Mouse (Mus musculus) MEL (cell line): ENCODE data around the gene Tmco2. TPM values are rescaled to one million over a fixed set of nuclear protein-coding genes. Genes with fewer than 3 reads are reported as not detected.

Experiments used
- DNase-seq: peaks from one replicate; pipeline ENCODE4 v3.0.0; 2011; ENCODE audit warnings: low read depth, low spot score
- H3K27ac ChIP-seq: 2 replicates; pipeline ENCODE4 v1.5.1; 2012; ENCODE audit warnings: low read depth, mild to moderate bottlenecking, control low read depth, low read length, moderate library complexity; ENCODE audit not compliant: control insufficient read depth
- H3K27me3 ChIP-seq, 2 experiments: fragments of 150-350 bp in 1 of 2; sonication (generic) in 1 of 2; 2 replicates each; pipeline ENCODE4 v1.6.1; 2012; ENCODE audit warnings: low read length in 2 of 2, mild to moderate bottlenecking in 2 of 2, improper control_type of control experiment in 1 of 2, moderate library complexity in 1 of 2; ENCODE audit not compliant: insufficient read depth in 2 of 2, control insufficient read depth in 1 of 2
- H3K36me3 ChIP-seq, 2 experiments: 2 replicates each; pipeline ENCODE4 v1.6.1; 2012 to 2014; ENCODE audit warnings: low read length in 2 of 2, improper control_type of control experiment in 1 of 2, inconsistent platforms in 1 of 2, mild to moderate bottlenecking in 1 of 2; ENCODE audit not compliant: insufficient read depth in 2 of 2, control insufficient read depth in 1 of 2
- H3K4me1 ChIP-seq, 2 experiments: fragments of 150-350 bp in 1 of 2; sonication (generic) in 1 of 2; 2 replicates each; pipeline ENCODE4 v1.6.1; 2012; ENCODE audit warnings: low read length in 2 of 2, improper control_type of control experiment in 1 of 2, mild to moderate bottlenecking in 1 of 2; ENCODE audit not compliant: insufficient read depth in 2 of 2, control insufficient read depth in 1 of 2
- H3K4me3 ChIP-seq, 2 experiments: fragments of 150-350 bp in 1 of 2; sonication (generic) in 1 of 2; 2 replicates each; pipeline ENCODE4 v1.5.1; 2012; ENCODE audit warnings: low read depth in 2 of 2, low read length in 2 of 2, mild to moderate bottlenecking in 2 of 2, moderate library complexity in 2 of 2, control low read depth in 1 of 2, improper control_type of control experiment in 1 of 2; ENCODE audit not compliant: control insufficient read depth in 1 of 2, insufficient read depth in 1 of 2
- H3K79me2 ChIP-seq: 2 replicates; pipeline ENCODE4 v1.6.1; 2012; ENCODE audit warnings: mild to moderate bottlenecking, low read length, moderate library complexity; ENCODE audit not compliant: control insufficient read depth, poor library complexity, insufficient read depth
- H3K9ac ChIP-seq: 2 replicates; pipeline ENCODE4 v1.6.1; 2012; ENCODE audit warnings: low read depth, mild to moderate bottlenecking, control low read depth, low read length, moderate library complexity; ENCODE audit not compliant: control insufficient read depth, poor library complexity, severe bottlenecking
- H3K9me3 ChIP-seq: fragments of 150-350 bp; sonication (generic); replicated peaks from 2 replicates; pipeline ENCODE4 v1.6.1; 2012; ENCODE audit warnings: mild to moderate bottlenecking, low read length, improper control_type of control experiment, moderate library complexity; ENCODE audit not compliant: insufficient read depth
- BHLHE40 ChIP-seq: IDR thresholded peaks from 2 replicates; pipeline ENCODE4 v1.6.1; 2012; ENCODE audit warnings: low read depth, mild to moderate bottlenecking, inconsistent platforms, low read length, improper control_type of control experiment, borderline replicate concordance
- CHD1 ChIP-seq: IDR thresholded peaks from 2 replicates; pipeline ENCODE4 v1.6.1; 2012; ENCODE audit warnings: low read depth, mild to moderate bottlenecking, inconsistent platforms, low read length, improper control_type of control experiment
- ELF1 ChIP-seq: IDR thresholded peaks from 2 replicates; pipeline ENCODE4 v1.6.1; 2014; ENCODE audit warnings: low read depth, mild to moderate bottlenecking, inconsistent platforms, low read length, improper control_type of control experiment, moderate library complexity
- ETS1 ChIP-seq: IDR thresholded peaks from 2 replicates; pipeline ENCODE4 v1.6.1; 2012; ENCODE audit warnings: low read depth, mild to moderate bottlenecking, inconsistent platforms, low read length, improper control_type of control experiment, moderate library complexity
- GABPA ChIP-seq: IDR thresholded peaks from 2 replicates; pipeline ENCODE4 v1.6.1; 2012; ENCODE audit warnings: low read depth, mild to moderate bottlenecking, inconsistent platforms, low read length, improper control_type of control experiment, moderate library complexity
- GATA1 ChIP-seq: IDR thresholded peaks from 2 replicates; pipeline ENCODE4 v1.6.1; 2011; ENCODE audit warnings: low read depth, low read length, improper control_type of control experiment
- JUND ChIP-seq: IDR thresholded peaks from 2 replicates; pipeline ENCODE4 v1.6.1; 2011; ENCODE audit warnings: low read depth, mild to moderate bottlenecking, improper control_type of control experiment, low read length
- MAZ ChIP-seq: IDR thresholded peaks from 2 replicates; pipeline ENCODE4 v1.6.1; 2012; ENCODE audit warnings: low read depth, mild to moderate bottlenecking, inconsistent platforms, low read length, improper control_type of control experiment
- MEF2A ChIP-seq: IDR thresholded peaks from 2 replicates; pipeline ENCODE4 v1.6.1; 2014; ENCODE audit warnings: low read depth, mild to moderate bottlenecking, inconsistent platforms, low read length, improper control_type of control experiment; ENCODE audit not compliant: poor library complexity, insufficient replicate concordance, severe bottlenecking; ENCODE audit errors: extremely low read depth
- MXI1 ChIP-seq: IDR thresholded peaks from 2 replicates; pipeline ENCODE4 v1.6.1; 2011; ENCODE audit warnings: mild to moderate bottlenecking, low read depth, low read length, improper control_type of control experiment
- MYC ChIP-seq: IDR thresholded peaks from 2 replicates; pipeline ENCODE4 v1.6.1; 2011; ENCODE audit warnings: low read depth, mild to moderate bottlenecking, low read length, improper control_type of control experiment, moderate library complexity
- NELFE ChIP-seq: IDR thresholded peaks from 2 replicates; pipeline ENCODE4 v1.6.1; 2011; ENCODE audit warnings: low read depth, low read length, improper control_type of control experiment
- POLR2AphosphoS2 ChIP-seq: IDR thresholded peaks from 2 replicates; pipeline ENCODE4 v1.6.1; 2011; ENCODE audit warnings: low read length, improper control_type of control experiment
- POLR2AphosphoS5 ChIP-seq: IDR thresholded peaks from 2 replicates; pipeline ENCODE4 v1.6.1; 2012; ENCODE audit warnings: low read depth, borderline replicate concordance, mild to moderate bottlenecking, inconsistent platforms, low read length, moderate library complexity, mixed read lengths
- RAD21 ChIP-seq: IDR thresholded peaks from 2 replicates; pipeline ENCODE4 v1.6.1; 2011; ENCODE audit warnings: mild to moderate bottlenecking, low read depth, low read length, improper control_type of control experiment
- RCOR1 ChIP-seq: IDR thresholded peaks from 2 replicates; pipeline ENCODE4 v1.6.1; 2012; ENCODE audit warnings: low read depth, mild to moderate bottlenecking, inconsistent platforms, low read length, improper control_type of control experiment
- SIN3A ChIP-seq: IDR thresholded peaks from 2 replicates; pipeline ENCODE4 v1.6.1; 2012; ENCODE audit warnings: low read length, improper control_type of control experiment, inconsistent platforms
- SMC3 ChIP-seq: IDR thresholded peaks from 2 replicates; pipeline ENCODE4 v1.6.1; 2011; ENCODE audit warnings: low read depth, low read length, improper control_type of control experiment
- TAL1 ChIP-seq: IDR thresholded peaks from 2 replicates; pipeline ENCODE4 v1.6.1; 2012; ENCODE audit warnings: mild to moderate bottlenecking, inconsistent platforms, low read length, moderate library complexity, mixed read lengths
- TBP ChIP-seq: IDR thresholded peaks from 2 replicates; pipeline ENCODE4 v1.8.0; 2011; ENCODE audit warnings: low read depth, low read length, improper control_type of control experiment
- TCF12 ChIP-seq: IDR thresholded peaks from 2 replicates; pipeline ENCODE4 v1.6.1; 2014; ENCODE audit warnings: low read depth, mild to moderate bottlenecking, inconsistent platforms, low read length, improper control_type of control experiment, moderate library complexity
- USF2 ChIP-seq, 2 experiments: IDR thresholded peaks; 2 replicates each; pipeline ENCODE4 v1.6.1; 2011 to 2012; ENCODE audit warnings: improper control_type of control experiment in 2 of 2, low read length in 2 of 2, borderline replicate concordance in 1 of 2, inconsistent platforms in 1 of 2, low read depth in 1 of 2, mild to moderate bottlenecking in 1 of 2; ENCODE audit not compliant: insufficient read depth in 1 of 2
- ZC3H11A ChIP-seq: IDR thresholded peaks from 2 replicates; pipeline ENCODE4 v1.6.1; 2012; ENCODE audit warnings: low read depth, mild to moderate bottlenecking, inconsistent platforms, low read length, improper control_type of control experiment
- ZNF384 ChIP-seq: IDR thresholded peaks from 2 replicates; pipeline ENCODE4 v1.6.1; 2012; ENCODE audit warnings: low read depth, mild to moderate bottlenecking, inconsistent platforms, low read length, improper control_type of control experiment
- polyA plus RNA-seq, 2 experiments: library from polyadenylated mRNA; stranded (reverse) in 1 of 2; unstranded in 1 of 2; fragments of >175 nt in 1 of 2; fragments of >200 nt in 1 of 2; gene quantifications; 2 replicates each; pipeline versions ENCODE4 v1.2.1 to v1.2.4; 2012; ENCODE audit warnings: low replicate concordance in 2 of 2, low read depth in 1 of 2; ENCODE audit not compliant: insufficient read length in 2 of 2, insufficient read depth in 1 of 2, missing spikeins in 1 of 2
- total RNA-seq: library from RNA; depleted of rRNA; stranded (reverse); fragments of 300-350 nt; gene quantifications from 2 replicates; pipeline ENCODE4 v1.2.3, GENCODE M21; 2012

Tmco2 gene
- total and polyA plus RNA-seq, 3 experiments: not detected

GRCm38 (mm10) chr4:121090211-121090610 lies 18.8 kb downstream of the Tmco2 start:
- TF ChIP-seq ZC3H11A: no peak
- no peak for TF ChIP-seq MEF2A
- TF ChIP-seq NELFE: no peak
- TF ChIP-seq POLR2AphosphoS5: no peak
- TF ChIP-seq TBP: no peak
- no peak for TF ChIP-seq USF2 (IDR thresholded peaks at IDR 0.05; ENCODE audit: borderline replicate concordance in 1 of 2, insufficient read depth in 1 of 2, low read depth in 1 of 2, low read length in 2 of 2)
- TF ChIP-seq ETS1: no peak
- TF ChIP-seq MAZ: no peak
- TF ChIP-seq SMC3: no peak
- Histone ChIP-seq H3K27me3 (no peaks in the 10 kb centered on the region), H3K4me1 (no peaks in the 10 kb centered on the region), H3K4me3 (no peak overlapping the region), H3K9me3 (no peaks in the 10 kb centered on the region), H3K27ac (no peak overlapping the region), H3K36me3 (peaks cover 0 to 15% of the 10 kb centered on the region in 2 experiments; a peak in 2 of 4 replicates), H3K9ac (no peak overlapping the region), H3K79me2 (peaks cover 4% of the 10 kb centered on the region; the same call in 1 of the 2 replicates)
- DNase-seq: no peak

- Histone ChIP-seq H3K27ac (no peak overlapping the region), H3K4me3 (no peak overlapping the region), H3K36me3 (peaks cover 0 to 19% of the 10 kb centered on the region in 2 experiments; a peak in 2 of 4 replicates), H3K9me3 (no peaks in the 10 kb centered on the region), H3K27me3 (no peaks in the 10 kb centered on the region), H3K79me2 (peaks cover 1% of the 10 kb centered on the region; the same call in 1 of the 2 replicates), H3K4me1 (no peaks in the 10 kb centered on the region), H3K9ac (no peak overlapping the region)
- no peak for TF ChIP-seq TCF12
- no peak for TF ChIP-seq MYC
- TF ChIP-seq RAD21: no peak
- TF ChIP-seq RCOR1: no peak
- no peak for TF ChIP-seq BHLHE40
- no peak for TF ChIP-seq CHD1
- TF ChIP-seq ZNF384: no peak
- TF ChIP-seq ELF1: no peak
- no peak for TF ChIP-seq TAL1
- TF ChIP-seq GABPA: no peak
- no peak for TF ChIP-seq POLR2AphosphoS2
- TF ChIP-seq SIN3A: no peak
- no peak for TF ChIP-seq MXI1
- no peak for TF ChIP-seq GATA1
- TF ChIP-seq JUND: no peak
- TF ChIP-seq POLR2AphosphoS5: no peak
- no peak for TF ChIP-seq USF2 (IDR thresholded peaks at IDR 0.05; ENCODE audit: borderline replicate concordance in 1 of 2, insufficient read depth in 1 of 2, low read depth in 1 of 2, low read length in 2 of 2)
- DNase-seq: no peak
Measured at GRCm38 (mm10) chr4:121088696-121089095, 20.3 kb downstream of the Tmco2 start.
